Mouse (Mus musculus): Measurements from ENCODE around the gene H2al2a.

DNA sequence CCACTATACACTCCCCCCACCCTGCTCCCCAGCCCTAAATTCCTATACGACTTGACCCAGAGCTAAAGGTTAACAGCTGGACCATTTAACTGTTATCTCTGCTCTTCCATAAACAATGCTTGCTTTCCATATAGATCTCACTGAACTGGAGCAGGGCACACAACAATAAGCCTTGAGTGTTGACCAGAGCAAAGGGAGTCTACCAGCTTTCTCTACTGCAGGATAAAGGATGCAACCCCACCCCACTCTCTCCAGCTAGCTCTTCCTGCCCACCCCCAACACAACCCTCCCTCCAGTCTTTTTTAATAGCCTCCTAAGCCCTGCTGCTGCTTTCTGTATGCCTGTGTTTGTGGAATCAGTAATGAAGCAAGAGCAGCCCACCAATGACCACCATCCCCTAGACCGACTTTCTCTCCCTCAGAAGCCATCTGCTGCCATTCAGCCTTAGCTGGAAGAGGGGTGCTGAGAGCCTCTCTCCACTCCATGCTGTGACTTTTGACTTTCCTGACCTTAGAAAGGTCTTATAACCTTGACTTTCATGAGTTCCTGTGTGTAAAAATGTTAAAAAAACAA lies 22.8 kb downstream of the H2al2a start:
- TF ChIP-seq CTCF (IDR thresholded peaks at IDR 0.05; ENCODE audit: low read depth) (no peak), EP300 (optimal IDR thresholded peaks at IDR 0.05) (no peak)

All from stomach, postnatal 0 days (tissue).